In genomic region chr16:79692444-79692843, GRCm38 (mm10) we compare ENCODE assay signal across 26 mouse cellular contexts.
DNase-seq lines count a peak whose midpoint lies in the region; ATAC-seq and TF ChIP-seq lines count a peak whose summit lies in the region.
"Had no signal": no experiment of that assay in that cellular context is flagged by ENCODE, and none has a peak within 500 bp of the region (broad histone marks: within the 10 kb centered on the region; RNA-seq: fewer than 3 reads in every experiment).

No protein-coding gene starts in this region.

- no peaks in the 10 kb centered on the region for H3K9me3 ChIP-seq in embryonic facial prominence, embryonic 14.5 days (ENCODE audit: control insufficient read depth, low read length)
- no peaks in the 10 kb centered on the region for H3K9me3 ChIP-seq in embryonic facial prominence, embryonic 10.5 days
- no peaks in the 10 kb centered on the region for H3K9me3 ChIP-seq in forebrain, embryonic 14.5 days (replicated peaks; ENCODE audit: control insufficient read depth, low read length)
- no peaks in the 10 kb centered on the region for H3K9me3 ChIP-seq in forebrain, embryonic 16.5 days (ENCODE audit: control insufficient read depth, low read length)
- H3K9me3 ChIP-seq: embryonic facial prominence, embryonic 12.5 days; heart, embryonic 10.5 days; heart, embryonic 13.5 days; intestine, embryonic 15.5 days had no signal

- no peak overlapping the region for H3K27ac ChIP-seq in embryonic facial prominence, embryonic 14.5 days (replicated peaks; ENCODE audit: low read depth, low read length)
- no peak overlapping the region for H3K27ac ChIP-seq in embryonic facial prominence, embryonic 10.5 days (replicated peaks)
- no peak overlapping the region for H3K27ac ChIP-seq in forebrain, embryonic 14.5 days (ENCODE audit: low read depth, low read length)
- H3K27ac ChIP-seq in forebrain, embryonic 16.5 days (ENCODE audit: low read length), result no peak overlapping the region
- no peak overlapping the region for H3K27ac ChIP-seq in kidney, adult 2 months (ENCODE audit: insufficient read depth, low read depth, low read length)
- H3K27ac ChIP-seq: embryonic facial prominence, embryonic 12.5 days; heart, adult 2 months; heart, embryonic 10.5 days; heart, embryonic 13.5 days; hindbrain, embryonic 14.5 days; intestine, embryonic 15.5 days had no signal

- TF ChIP-seq CTCF in brain, embryonic 14.5 days (IDR thresholded peaks at IDR 0.05; ENCODE audit: borderline replicate concordance, extremely low read depth, insufficient read depth, insufficient read length), result no peak
- TF ChIP-seq CTCF in kidney, adult 2 months (conservative IDR thresholded peaks at IDR 0.05; ENCODE audit: insufficient read depth, insufficient read length, low read depth, low read length), result no peak

- H3K36me3 ChIP-seq in embryonic facial prominence, embryonic 14.5 days (ENCODE audit: control insufficient read depth, insufficient read depth, low read length), result no peaks in the 10 kb centered on the region
- H3K36me3 ChIP-seq in embryonic facial prominence, embryonic 10.5 days (replicated peaks), result no peaks in the 10 kb centered on the region
- H3K36me3 ChIP-seq in forebrain, embryonic 14.5 days (ENCODE audit: control insufficient read depth, insufficient read depth, low read length), result no peaks in the 10 kb centered on the region
- H3K36me3 ChIP-seq in forebrain, embryonic 16.5 days (ENCODE audit: control insufficient read depth, insufficient read depth), result no peaks in the 10 kb centered on the region
- no peaks in the 10 kb centered on the region for H3K36me3 ChIP-seq in kidney, adult 2 months (ENCODE audit: control insufficient read depth, insufficient read depth, low read length)
- H3K36me3 ChIP-seq: embryonic facial prominence, embryonic 12.5 days; heart, embryonic 10.5 days; heart, embryonic 13.5 days; intestine, embryonic 15.5 days had no signal

- no peak overlapping the region for H3K9ac ChIP-seq in embryonic facial prominence, embryonic 14.5 days (ENCODE audit: low read depth, low read length)
- no peak overlapping the region for H3K9ac ChIP-seq in forebrain, embryonic 14.5 days (ENCODE audit: low read length)
- no peak overlapping the region for H3K9ac ChIP-seq in forebrain, embryonic 16.5 days (replicated peaks; ENCODE audit: low read depth, low read length)
- H3K9ac ChIP-seq: embryonic facial prominence, embryonic 12.5 days; heart, embryonic 13.5 days; hindbrain, embryonic 14.5 days; intestine, embryonic 15.5 days had no signal

- H3K27me3 ChIP-seq in embryonic facial prominence, embryonic 14.5 days (replicated peaks; ENCODE audit: control insufficient read depth, insufficient read depth, low read length), result no peaks in the 10 kb centered on the region
- H3K27me3 ChIP-seq in embryonic facial prominence, embryonic 10.5 days (replicated peaks; ENCODE audit: low read depth, poor library complexity, severe bottlenecking), result no peaks in the 10 kb centered on the region
- H3K27me3 ChIP-seq in forebrain, embryonic 14.5 days (replicated peaks; ENCODE audit: control insufficient read depth, insufficient read depth, low read length), result no peaks in the 10 kb centered on the region
- no peaks in the 10 kb centered on the region for H3K27me3 ChIP-seq in forebrain, embryonic 16.5 days (replicated peaks; ENCODE audit: control insufficient read depth, insufficient read depth, low read length)
- no peaks in the 10 kb centered on the region for H3K27me3 ChIP-seq in kidney, adult 2 months (replicated peaks; ENCODE audit: control insufficient read depth, insufficient read depth, low read length)
- H3K27me3 ChIP-seq: embryonic facial prominence, embryonic 12.5 days; heart, embryonic 13.5 days; intestine, embryonic 15.5 days had no signal

- ATAC-seq in embryonic facial prominence, embryonic 14.5 days (ENCODE audit: low read depth), result no peak
- no peak for ATAC-seq in forebrain, embryonic 14.5 days
- ATAC-seq in forebrain, embryonic 16.5 days, result no peak
- ATAC-seq: CD4-positive, CD25-positive, alpha-beta regulatory T cell, adult 4 months; intestine, embryonic 15.5 days had no signal

- DNase-seq in embryonic facial prominence, embryonic 14.5 days (ENCODE audit: low spot score), result peak; percentile 4
- DNase-seq in embryonic facial prominence, embryonic 10.5 days (ENCODE audit: low spot score), result no peak
- DNase-seq in forebrain, embryonic 14.5 days (ENCODE audit: low spot score), result peak; percentile 3
- peak; percentile 22 for DNase-seq in brain, embryonic 14.5 days (ENCODE audit: low read depth)
- DNase-seq in retina, embryonic 14.5 days (ENCODE audit: low spot score), result peak; percentile 69
- no peak for DNase-seq in kidney, adult 2 months
- DNase-seq: adrenal gland, adult 2 months; adrenal gland, postnatal 14 days; cerebellum, adult 11-12 months; cerebellum, adult 8-10 months; cerebellum, postnatal 10 days; cerebellum, postnatal 36 days; gastrocnemius, postnatal 36 days; heart, adult 2 months; heart, postnatal 14 days; heart, postnatal 4 days; kidney, adult 11 months; kidney, adult 9 months had no signal

- TF ChIP-seq POLR2A in brain, embryonic 14.5 days (IDR thresholded peaks at IDR 0.05; ENCODE audit: borderline replicate concordance, extremely low read depth, insufficient read depth, insufficient read length, poor library complexity, severe bottlenecking), result no peak
- TF ChIP-seq POLR2A in kidney, adult 2 months (IDR thresholded peaks at IDR 0.05; ENCODE audit: low read depth, low read length), result no peak

- H3K4me1 ChIP-seq in embryonic facial prominence, embryonic 14.5 days (ENCODE audit: control insufficient read depth, insufficient read depth, low read length), result no peaks in the 10 kb centered on the region
- no peaks in the 10 kb centered on the region for H3K4me1 ChIP-seq in embryonic facial prominence, embryonic 10.5 days
- no peaks in the 10 kb centered on the region for H3K4me1 ChIP-seq in forebrain, embryonic 14.5 days (ENCODE audit: control insufficient read depth, insufficient read depth, low read length)
- no peaks in the 10 kb centered on the region for H3K4me1 ChIP-seq in forebrain, embryonic 16.5 days (replicated peaks; ENCODE audit: control insufficient read depth, insufficient read depth, low read length)
- H3K4me1 ChIP-seq in kidney, adult 2 months (ENCODE audit: control insufficient read depth, insufficient read depth, low read length), result no peaks in the 10 kb centered on the region
- H3K4me1 ChIP-seq: embryonic facial prominence, embryonic 12.5 days; heart, embryonic 10.5 days; heart, embryonic 13.5 days; intestine, embryonic 15.5 days had no signal

- H3K4me3 ChIP-seq in embryonic facial prominence, embryonic 14.5 days (ENCODE audit: low read depth, low read length), result no peak overlapping the region
- H3K4me3 ChIP-seq in embryonic facial prominence, embryonic 10.5 days, result no peak overlapping the region
- H3K4me3 ChIP-seq in forebrain, embryonic 14.5 days (ENCODE audit: low read depth, low read length), result no peak overlapping the region
- H3K4me3 ChIP-seq in forebrain, embryonic 16.5 days (replicated peaks; ENCODE audit: low read length), result no peak overlapping the region
- no peak overlapping the region for H3K4me3 ChIP-seq in kidney, adult 2 months (ENCODE audit: insufficient read depth, low read depth, low read length)
- H3K4me3 ChIP-seq: embryonic facial prominence, embryonic 12.5 days; erythroblast, embryonic 14.5 days; heart, adult 2 months; heart, embryonic 10.5 days; heart, embryonic 13.5 days; intestine, embryonic 15.5 days had no signal

- WGBS in embryonic facial prominence, embryonic 14.5 days, result 46% methylated on average over 2 of the region's 2 CpGs
- 49% methylated on average over 2 of the region's 2 CpGs for WGBS in embryonic facial prominence, embryonic 10.5 days
- WGBS in forebrain, embryonic 14.5 days, result 8% methylated on average over 2 of the region's 2 CpGs
- 8% methylated on average over 2 of the region's 2 CpGs for WGBS in forebrain, embryonic 16.5 days
- 38% methylated on average over 2 of the region's 2 CpGs for WGBS in kidney, adult 2 months

- no peak overlapping the region for H3K4me2 ChIP-seq in embryonic facial prominence, embryonic 14.5 days (ENCODE audit: low read depth, low read length)
- no peak overlapping the region for H3K4me2 ChIP-seq in forebrain, embryonic 14.5 days (ENCODE audit: low read length)
- no peak overlapping the region for H3K4me2 ChIP-seq in forebrain, embryonic 16.5 days (ENCODE audit: low read length)
- H3K4me2 ChIP-seq: embryonic facial prominence, embryonic 12.5 days; heart, embryonic 13.5 days; hindbrain, embryonic 14.5 days; intestine, embryonic 15.5 days had no signal

Comparison
In these comparisons a context has a peak if more than half of its experiments do, and no peak if none do; other contexts are left out.
1. DNase-seq: peak in embryonic facial prominence, embryonic 14.5 days (single experiment), forebrain, embryonic 14.5 days (single experiment), brain, embryonic 14.5 days (single experiment) and retina, embryonic 14.5 days (single experiment); none in embryonic facial prominence, embryonic 10.5 days (single experiment) and kidney, adult 2 months (single experiment).